Mouse (Mus musculus) Patski (cell line): ENCODE results near the gene Mast2. TPM values are rescaled to one million over a fixed set of nuclear protein-coding genes. Genes with fewer than 3 reads are reported as not detected.

ENCODE experiments used
- ATAC-seq: fragments of 100-300 bp; one replicate; pipeline ENCODE4 v1.8.0; 2021
- CTCF ChIA-PET: fragments of 350-600 bp; sonication (Branson Sonifier 250); formaldehyde crosslinking; loops from one replicate; lab custom pipeline; 2022; ENCODE audit warnings: inconsistent platforms; lab: Charles Lee
- POLR2A ChIA-PET: fragments of 350-600 bp; sonication (Branson Sonifier 250); formaldehyde crosslinking; loops from one replicate; lab custom pipeline; 2022; ENCODE audit warnings: antibody characterized with exemption, inconsistent platforms; lab: Charles Lee
- DNase-seq: peaks from one replicate; pipeline ENCODE4 v3.0.0-alpha.2; 2011; ENCODE audit warnings: low read depth, low spot score
- H3K27me3 ChIP-seq: fragments of 371-371 bp; one replicate; pipeline ENCODE4 v1.5.1; 2021
- CTCF ChIP-seq: fragments of 100-300 bp; IDR thresholded peaks from one replicate; pipeline ENCODE4 v1.5.1; 2021
- in situ Hi-C: fragments of 300-500 bp; cut with MboI; formaldehyde crosslinking; loops from 3 replicates; pipeline ENCODE4 v1.11.1; 2018; ENCODE audit warnings: low pct_unique_long_range_greater_than_20kb, mixed read lengths
- polyA plus RNA-seq: library from polyadenylated mRNA; unstranded; gene quantifications from one replicate; pipeline ENCODE4 v1.2.3, GENCODE M21; 2021

The Mast2 gene
- polyA plus RNA-seq, 1 experiment from 2014 or later = 36.5 TPM

DNA sequence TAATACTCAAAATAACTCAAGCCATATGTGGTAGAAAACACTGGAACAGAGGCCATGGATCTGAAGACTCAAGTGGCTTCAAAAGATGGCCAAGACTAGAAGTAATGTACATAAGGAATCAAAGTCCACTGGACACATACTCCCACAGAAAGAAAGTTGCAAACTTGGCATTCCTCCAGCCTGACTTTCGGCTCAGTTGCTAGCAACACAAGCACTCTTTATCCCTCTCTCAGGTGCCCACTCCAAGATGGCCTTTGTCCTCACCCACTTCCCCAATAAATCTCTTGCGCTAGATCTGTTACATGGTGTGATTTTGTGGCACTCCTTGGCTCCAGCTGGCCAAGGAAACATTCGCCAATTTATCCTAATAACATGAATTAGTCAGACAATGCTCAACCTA is 111.5 kb downstream of the Mast2 start:
- no peaks in the 10 kb centered on the region for H3K27me3 ChIP-seq
- DNase-seq (no peak), ATAC-seq (no peak)
- POLR2A ChIA-PET = no interaction called here
- TF ChIP-seq CTCF = no peak
- in situ Hi-C loops = no loop called here
- CTCF ChIA-PET = interaction anchor here (1.4 kb wide), 1 partner anchor 10 kb away, joined by 6 read pairs; no protein-coding TSS in a partner anchor

DNA sequence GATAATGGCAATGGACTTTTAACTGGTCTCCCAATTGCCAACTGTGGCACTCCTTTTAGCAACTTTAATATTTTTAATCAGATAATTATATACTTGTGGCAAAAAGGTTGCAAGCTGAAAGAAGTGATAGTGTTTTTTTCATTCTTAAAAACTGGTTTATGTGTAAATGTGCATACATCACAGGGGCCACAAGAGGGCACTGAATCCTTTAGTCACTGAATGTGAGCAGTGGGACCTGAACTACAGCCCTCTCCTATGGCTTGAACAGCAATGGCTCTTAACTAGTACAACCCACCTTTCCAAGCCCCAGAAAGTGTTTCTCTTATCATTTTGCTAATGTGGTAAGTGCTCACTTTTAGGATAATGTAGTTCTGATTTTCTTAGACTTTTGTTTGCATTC is 121.9 kb downstream of the Mast2 start:
- POLR2A ChIA-PET = interaction anchor here (1.0 kb wide), 1 partner anchor 215 kb away, joined by 3 read pairs; the partner anchor contains the start of gene Gpbp1l1
- CTCF ChIA-PET = interaction anchor here (0.8 to 2.3 kb wide), 8 partner anchors 10 to 254 kb away, joined by 3 to 6 read pairs (median 4); partner anchors contain the start of gene Ccdc17
- in situ Hi-C loops = loop anchor here (10.0 kb wide), 2 partner anchors 113 to 193 kb away; no protein-coding TSS in a partner anchor
- no peak for ATAC-seq
- DNase-seq = peak; percentile 13
- no peaks in the 10 kb centered on the region for H3K27me3 ChIP-seq
- TF ChIP-seq CTCF = peak; percentile 75

DNA sequence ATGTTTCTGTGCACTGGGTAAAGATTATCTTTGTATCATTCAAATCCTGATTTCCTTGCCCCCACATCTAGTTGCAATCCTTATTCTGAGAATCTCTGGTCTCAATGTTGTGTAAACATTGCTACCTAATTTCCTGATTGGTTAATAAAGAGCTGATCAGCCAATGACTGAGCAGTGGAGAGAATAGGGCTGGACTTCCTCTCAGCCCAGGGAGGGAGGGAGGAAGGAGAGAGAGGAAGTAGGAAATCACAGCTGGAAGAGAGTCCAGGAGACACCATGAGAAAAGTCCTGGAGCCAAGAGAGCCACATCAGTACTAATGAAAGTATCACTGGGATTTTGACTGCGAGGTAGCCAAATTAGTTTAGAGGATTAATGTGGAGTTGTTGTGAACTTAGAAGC is 127.7 kb downstream of the Mast2 start:
- H3K27me3 ChIP-seq = no peaks in the 10 kb centered on the region
- DNase-seq (no peak), ATAC-seq (no peak)
- ChIA-PET CTCF (interaction anchor here (1.5 kb wide), 1 partner anchor 171 kb away, joined by 3 read pairs; the partner anchor contains the start of gene Ipp), POLR2A (no interaction called here)
- in situ Hi-C loops = no loop called here
- no peak for TF ChIP-seq CTCF

DNA sequence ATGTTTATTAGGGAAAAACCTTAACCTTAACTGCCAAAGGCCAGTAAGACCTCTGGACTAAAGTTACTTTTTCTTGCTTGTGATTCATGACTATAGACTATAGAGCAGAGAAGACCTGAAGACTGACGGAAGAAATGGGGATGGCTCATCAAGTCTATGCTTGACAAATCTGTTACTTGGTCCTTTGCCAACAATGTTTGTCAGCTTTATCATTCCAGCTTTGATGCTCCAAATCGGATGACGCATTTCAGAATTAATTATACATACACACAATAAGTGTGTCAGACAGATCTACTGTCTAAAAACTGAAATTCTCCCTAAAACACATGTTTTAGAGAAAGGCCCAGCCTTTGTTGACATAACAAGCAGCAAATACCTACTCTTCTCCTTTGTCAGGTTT is 134.7 kb downstream of the Mast2 start:
- H3K27me3 ChIP-seq = no peaks in the 10 kb centered on the region
- POLR2A ChIA-PET = interaction anchor here (0.5 kb wide), 1 partner anchor 226 kb away, joined by 3 read pairs; the partner anchor contains the start of gene Tmem69
- no peak for DNase-seq

DNA sequence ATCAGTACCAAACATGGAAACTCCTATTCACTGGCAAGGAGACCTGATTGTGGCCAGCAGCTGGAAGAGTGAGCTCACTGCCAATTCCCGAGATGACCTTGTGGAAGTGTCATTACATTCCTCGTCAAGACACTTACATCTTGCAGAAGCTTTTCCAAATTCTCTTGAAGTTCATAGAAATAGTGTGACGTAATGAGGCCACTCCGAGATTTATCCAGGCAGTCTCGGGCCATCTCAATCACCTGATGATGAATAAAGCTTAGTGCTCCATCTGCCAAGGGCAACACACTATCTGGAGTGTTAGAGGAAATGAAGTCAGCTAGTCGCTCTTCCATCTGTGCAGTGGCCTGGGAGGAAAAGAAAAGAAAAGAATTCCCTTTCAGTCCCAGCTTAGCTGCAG is 141.9 kb downstream of the Mast2 start:
- H3K27me3 ChIP-seq = no peaks in the 10 kb centered on the region
- DNase-seq (no peak), ATAC-seq (no peak)
- POLR2A ChIA-PET = no interaction called here
- in situ Hi-C loops = no loop called here
- CTCF ChIA-PET = no interaction called here
- no peak for TF ChIP-seq CTCF

More for the DNA sequence above, 134.7 kb downstream of the Mast2 start:
- TF ChIP-seq CTCF = no peak
- CTCF ChIA-PET = no interaction called here
- ATAC-seq = no peak
- in situ Hi-C loops = no loop called here

DNA sequence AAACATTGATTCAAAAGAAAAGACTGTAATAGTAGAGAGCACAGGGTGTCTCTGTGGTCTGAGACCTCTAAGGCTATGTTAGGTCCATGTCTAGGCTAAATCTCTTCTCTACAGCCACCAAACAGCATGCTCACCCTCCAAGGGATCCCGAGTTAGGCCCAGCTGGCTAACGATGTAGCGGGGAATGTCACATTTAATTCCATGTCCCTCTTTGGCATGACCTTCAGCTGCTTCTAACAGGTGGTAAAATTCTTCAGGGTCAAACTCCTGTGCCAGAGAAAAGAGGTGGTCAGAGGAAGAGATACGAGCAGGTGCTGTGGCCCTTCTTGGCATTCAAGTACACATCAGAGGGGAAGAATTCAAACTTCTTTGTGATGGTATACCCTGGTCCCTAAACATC is 146.4 kb downstream of the Mast2 start:
- CTCF ChIA-PET = no interaction called here
- DNase-seq (no peak), ATAC-seq (no peak)
- no peak for TF ChIP-seq CTCF
- POLR2A ChIA-PET = no interaction called here
- in situ Hi-C loops = no loop called here
- no peaks in the 10 kb centered on the region for H3K27me3 ChIP-seq

DNA sequence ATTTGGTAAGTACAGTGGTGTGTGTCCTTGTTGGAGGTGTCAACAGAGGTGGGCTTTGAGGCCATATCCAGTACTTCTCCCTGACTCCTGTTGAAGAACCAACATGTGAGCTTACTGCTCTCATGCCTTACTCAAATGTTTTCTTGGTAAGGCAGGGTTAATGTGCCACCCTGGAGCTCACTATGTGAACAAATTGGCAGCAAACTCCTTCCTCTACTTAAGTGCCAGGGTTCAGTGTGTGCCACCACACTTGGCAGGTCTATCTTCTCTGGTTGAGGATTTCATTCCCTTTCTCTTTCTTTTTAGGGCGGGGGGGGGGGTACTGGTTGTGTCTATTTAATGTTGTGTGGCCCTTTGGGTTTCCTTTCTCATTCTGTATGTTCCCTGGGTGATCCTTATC is 159.4 kb downstream of the Mast2 start:
- POLR2A ChIA-PET = no interaction called here
- H3K27me3 ChIP-seq = no peaks in the 10 kb centered on the region
- in situ Hi-C loops = no loop called here
- ATAC-seq (no peak), DNase-seq (no peak)
- CTCF ChIA-PET = no interaction called here
- no peak for TF ChIP-seq CTCF

DNA sequence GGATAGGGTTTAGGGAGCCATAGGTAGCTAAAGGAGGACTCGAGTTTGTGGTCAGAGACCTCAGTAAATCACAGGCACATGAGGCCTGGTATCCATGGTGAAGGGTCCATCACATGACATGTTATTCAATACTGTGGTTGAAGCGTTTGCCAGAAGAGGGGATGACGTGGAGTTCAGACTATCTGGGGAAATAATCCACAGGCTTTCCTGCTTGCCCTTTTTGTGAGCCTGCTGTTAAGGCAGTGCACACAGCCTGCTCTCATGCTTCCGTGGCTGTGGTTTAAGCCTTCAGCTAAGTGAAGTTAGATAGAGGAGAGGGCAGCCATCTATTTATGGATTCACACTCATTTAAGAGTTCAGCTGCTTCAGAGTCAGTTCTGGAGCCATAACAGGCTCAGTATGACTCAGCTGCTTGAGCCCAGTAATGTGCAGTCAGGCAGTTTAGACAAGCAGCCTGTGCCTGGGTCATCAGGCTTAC is 163.1 kb downstream of the Mast2 start:
- ChIA-PET CTCF (interaction anchor here (1.4 kb wide), 1 partner anchor 9 kb away, joined by 3 read pairs; no protein-coding TSS in a partner anchor), POLR2A (interaction anchor here (1.2 kb wide), 1 partner anchor 348 kb away, joined by 3 read pairs; no protein-coding TSS in a partner anchor)
- peak; percentile 98 for ATAC-seq
- no peak for TF ChIP-seq CTCF
- in situ Hi-C loops = no loop called here
- H3K27me3 ChIP-seq = no peaks in the 10 kb centered on the region
- peak; percentile 75 for DNase-seq

DNA sequence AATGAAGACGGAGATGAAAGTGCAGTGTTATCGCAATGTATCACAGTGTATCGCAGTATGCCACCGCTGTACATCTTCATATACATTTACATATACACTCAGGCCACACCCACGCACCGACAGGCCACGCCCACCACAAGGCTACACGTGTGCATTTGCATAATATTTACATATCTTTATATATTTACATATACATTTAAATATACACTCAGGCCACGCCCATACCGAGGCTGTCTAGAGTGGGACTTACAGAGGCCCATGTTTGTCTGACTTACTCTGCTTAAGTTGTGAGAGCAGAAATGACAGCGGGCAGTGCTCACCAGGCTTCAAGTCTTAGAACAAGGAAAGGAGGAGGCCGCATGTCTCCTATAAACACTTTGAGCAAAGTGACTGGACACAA is 170.7 kb downstream of the Mast2 start:
- DNase-seq (no peak), ATAC-seq (no peak)
- TF ChIP-seq CTCF = no peak
- in situ Hi-C loops = no loop called here
- no peaks in the 10 kb centered on the region for H3K27me3 ChIP-seq
- ChIA-PET POLR2A (no interaction called here), CTCF (interaction anchor here (1.4 kb wide), 1 partner anchor 49 kb away, joined by 3 read pairs; no protein-coding TSS in a partner anchor)

DNA sequence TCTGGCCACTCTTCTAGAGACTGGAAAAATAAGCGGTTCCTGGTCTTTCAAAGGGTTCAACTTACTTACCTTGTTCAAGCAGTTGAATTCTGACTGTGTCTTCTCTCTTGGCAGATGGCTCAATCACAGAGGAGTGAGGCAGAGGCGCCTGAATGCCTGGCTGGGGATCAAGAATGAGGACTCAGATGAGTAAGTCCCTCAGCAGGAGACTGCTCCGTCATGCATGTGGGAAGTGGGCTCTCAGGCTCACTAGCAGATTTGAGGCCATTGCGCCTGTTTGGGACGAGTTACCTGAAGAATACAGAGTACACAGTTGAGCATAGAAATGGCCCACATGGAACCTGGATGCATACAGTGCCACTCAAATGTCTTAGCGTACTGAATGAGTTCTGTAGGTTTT is 172.4 kb downstream of the Mast2 start:
- no peak for ATAC-seq
- CTCF ChIA-PET = interaction anchor here (1.0 kb wide), 1 partner anchor 9 kb away, joined by 3 read pairs; no protein-coding TSS in a partner anchor
- peak; percentile 19 for DNase-seq
- no peak for TF ChIP-seq CTCF
- POLR2A ChIA-PET = no interaction called here
- no peaks in the 10 kb centered on the region for H3K27me3 ChIP-seq
- in situ Hi-C loops = no loop called here

DNA sequence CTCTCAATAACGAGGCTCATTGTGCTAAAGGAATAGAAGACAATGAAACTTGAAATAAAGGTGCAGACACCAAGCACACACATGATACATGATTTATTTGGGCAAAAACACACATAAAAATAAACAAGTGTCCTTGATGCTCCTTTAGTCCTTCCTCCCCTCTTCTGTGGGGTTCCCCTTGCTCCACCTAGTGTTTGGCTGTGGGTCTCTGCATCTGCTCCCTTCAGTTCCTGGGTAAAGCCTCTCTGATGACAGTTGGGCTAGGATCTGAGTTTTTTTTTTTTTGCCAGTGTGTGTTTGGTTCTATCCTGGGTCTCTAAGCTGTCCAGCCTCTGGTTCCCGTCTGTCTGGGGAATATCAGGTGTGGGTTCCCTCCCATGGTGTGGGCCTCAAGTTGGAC is 181.8 kb downstream of the Mast2 start:
- H3K27me3 ChIP-seq = no peaks in the 10 kb centered on the region
- CTCF ChIA-PET = interaction anchor here (1.2 to 1.5 kb wide), 5 partner anchors 17 to 38 kb away, joined by 3 read pairs; no protein-coding TSS in a partner anchor
- DNase-seq (no peak), ATAC-seq (no peak)
- peak; percentile 54 for TF ChIP-seq CTCF
- in situ Hi-C loops = loop anchor here (5.0 kb wide), 1 partner anchor 110 kb away; the partner anchor contains the start of genes 1700042G07Rik and Gm49337
- POLR2A ChIA-PET = no interaction called here
